Mouse (Mus musculus): ENCODE measurements around the gene Art3.

DNA sequence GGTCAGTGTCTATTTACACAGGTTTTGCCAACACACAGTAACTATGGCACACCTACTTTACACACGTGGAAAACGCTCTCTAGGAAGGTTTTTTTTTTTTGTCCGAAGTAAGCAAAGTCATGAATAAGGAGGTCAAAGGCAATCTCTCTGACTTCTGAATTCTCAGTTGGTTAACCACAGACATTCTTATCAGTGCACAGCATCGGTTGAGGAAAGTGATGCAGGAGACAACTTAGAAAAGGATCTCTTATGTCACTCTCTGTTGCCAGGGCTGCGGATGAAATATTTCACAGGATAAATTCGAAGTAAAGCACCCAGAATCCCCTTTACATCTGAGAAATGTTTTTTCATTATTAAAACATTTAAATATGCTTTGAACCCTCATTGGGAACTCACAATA is 4.3 kb upstream of the Art3 start:
- TF ChIP-seq CTCF (IDR thresholded peaks at IDR 0.05; ENCODE audit: control insufficient read depth, insufficient read depth, insufficient read length) (no peak), CEBPB (IDR thresholded peaks at IDR 0.05; ENCODE audit: low read depth) (no peak), MAX (IDR thresholded peaks at IDR 0.05) (no peak), MYOG (IDR thresholded peaks at IDR 0.05; ENCODE audit: control insufficient read depth, extremely low read depth, insufficient read length) (no peak), MYOD1 (IDR thresholded peaks at IDR 0.05; ENCODE audit: control insufficient read depth, insufficient read length, low read depth) (no peak), USF1 (IDR thresholded peaks at IDR 0.05; ENCODE audit: low read depth) (no peak), FOSL1 (IDR thresholded peaks at IDR 0.05; ENCODE audit: insufficient read depth, low read length, poor library complexity, severe bottlenecking) (no peak)

All from C2C12 (cell line).